Mouse (Mus musculus) midbrain, embryonic 14.5 days (tissue): ENCODE results near the gene Rpl5. TPM values are rescaled to one million over a fixed set of nuclear protein-coding genes. Genes with fewer than 3 reads are reported as not detected.

Source experiments
- ATAC-seq: fragments of 200-750 bp; cut with Nextera tagmentation; 2 replicates; pipeline ENCODE4 v1.8.0; 2017; ENCODE audit warnings: moderate number of reproducible peaks, moderate library complexity; ENCODE audit not compliant: low FRiP score, low TSS enrichment
- DNase-seq: peaks from one replicate; pipeline ENCODE4 v3.0.0-alpha.2; 2015
- H3K27ac ChIP-seq: fragments of 300-500 bp; sonication (generic); replicated peaks from 2 replicates; pipeline ENCODE4 v1.5.1; 2014; ENCODE audit warnings: mild to moderate bottlenecking, low read depth, low read length, moderate library complexity
- H3K27me3 ChIP-seq: fragments of 300-500 bp; sonication (generic); 2 replicates; pipeline ENCODE4 v1.6.1; 2014; ENCODE audit warnings: low read length, control low read depth, mixed read lengths; ENCODE audit not compliant: control insufficient read depth, insufficient read depth
- H3K36me3 ChIP-seq: fragments of 300-500 bp; sonication (generic); 2 replicates; pipeline ENCODE4 v1.6.1; 2014; ENCODE audit warnings: low read length, control low read depth; ENCODE audit not compliant: control insufficient read depth, insufficient read depth
- H3K4me1 ChIP-seq: fragments of 300-500 bp; sonication (generic); 2 replicates; pipeline ENCODE4 v1.6.1; 2014; ENCODE audit warnings: mild to moderate bottlenecking, antibody characterized with exemption, low read length, control low read depth; ENCODE audit not compliant: control insufficient read depth, insufficient read depth
- H3K4me2 ChIP-seq: fragments of 300-500 bp; sonication (generic); 2 replicates; pipeline ENCODE4 v1.6.1; 2014; ENCODE audit warnings: mild to moderate bottlenecking, low read length, moderate library complexity
- H3K4me3 ChIP-seq: fragments of 300-500 bp; sonication (generic); replicated peaks from 2 replicates; pipeline ENCODE4 v1.5.1; 2014; ENCODE audit warnings: low read depth, low read length
- H3K9ac ChIP-seq: fragments of 300-500 bp; sonication (generic); replicated peaks from 2 replicates; pipeline ENCODE4 v1.6.1; 2014; ENCODE audit warnings: mild to moderate bottlenecking, low read length, moderate library complexity
- H3K9me3 ChIP-seq: fragments of 300-500 bp; sonication (generic); 2 replicates; pipeline ENCODE4 v1.6.1; 2016; ENCODE audit warnings: low read length, control low read depth, mixed read lengths; ENCODE audit not compliant: control insufficient read depth
- WGBS: fragments of 180-500 bp; shearing (Covaris S2); extraction: QIAGEN DNeasy Blood & Tissue Kit; methylation state at CpG from one replicate; pipeline ENCODE4 v1.1.7; 2014; 5-methylcytosine and 5-hydroxymethylcytosine counted together
- polyA plus RNA-seq: library from polyadenylated mRNA; unstranded; fragments of >200 nt; fragmentation: Nextera tagmentation; extraction: Ambion mirVana; gene quantifications from 2 replicates; pipeline ENCODE4 v1.2.1, GENCODE M21; 2014

The Rpl5 gene
- polyA plus RNA-seq, 1 experiment from 2014 or later: 74.8 TPM

- Histone ChIP-seq H3K9ac (peak overlapping the region; percentile 80), H3K36me3 (no peaks in the 10 kb centered on the region), H3K4me1 (peaks cover 4% of the 10 kb centered on the region; the same call in 1 of the 2 replicates), H3K4me3 (peak overlapping the region; percentile 72), H3K27ac (peak overlapping the region; percentile 91), H3K27me3 (no peaks in the 10 kb centered on the region), H3K9me3 (no peaks in the 10 kb centered on the region), H3K4me2 (peak overlapping the region; percentile 64)
- under 1% methylated on average over 80 of the region's 82 CpGs for WGBS
- DNase-seq: peak; percentile 68
- peak; percentile 76; the same call in 1 of the 2 replicates for ATAC-seq
These were observed 32.1 kb upstream of the Rpl5 start for GRCm38 (mm10) chr5:107867970-107868904.

GRCm38 (mm10) chr5:107868905-107869424 is 31.3 kb upstream of the Rpl5 start:
- Histone ChIP-seq H3K4me3 (peak overlapping the region; percentile 72), H3K9me3 (no peaks in the 10 kb centered on the region), H3K4me2 (peak overlapping the region; percentile 64), H3K27ac (peak overlapping the region; percentile 91), H3K9ac (peak overlapping the region; percentile 80), H3K27me3 (no peaks in the 10 kb centered on the region), H3K36me3 (no peaks in the 10 kb centered on the region), H3K4me1 (peaks cover 4% of the 10 kb centered on the region; the same call in 1 of the 2 replicates)
- under 1% methylated on average over 58 of the region's 58 CpGs for WGBS
- peak; percentile 97 for ATAC-seq
- DNase-seq: peak; percentile 95

GRCm38 (mm10) chr5:107869701-107870100 is 30.6 kb upstream of the Rpl5 start:
- Histone ChIP-seq H3K27ac (no peak overlapping the region), H3K9ac (no peak overlapping the region), H3K4me3 (no peak overlapping the region), H3K4me2 (peak overlapping the region; percentile 64; the same call in 1 of the 2 replicates), H3K36me3 (no peaks in the 10 kb centered on the region), H3K9me3 (no peaks in the 10 kb centered on the region), H3K27me3 (no peaks in the 10 kb centered on the region), H3K4me1 (peaks cover 4% of the 10 kb centered on the region; the same call in 1 of the 2 replicates)
- 40% methylated on average over 2 of the region's 2 CpGs for WGBS
- DNase-seq: no peak
- ATAC-seq: no peak

GRCm38 (mm10) chr5:107873330-107873729 is 27.0 kb upstream of the Rpl5 start:
- DNase-seq (no peak), ATAC-seq (no peak)
- no peaks in the 10 kb centered on the region for H3K36me3 ChIP-seq
- no peak overlapping the region for H3K27ac ChIP-seq
- H3K9ac ChIP-seq: no peak overlapping the region
- H3K27me3 ChIP-seq: no peaks in the 10 kb centered on the region
- H3K4me2 ChIP-seq: no peak overlapping the region
- no peak overlapping the region for H3K4me3 ChIP-seq
- no peaks in the 10 kb centered on the region for H3K9me3 ChIP-seq
- H3K4me1 ChIP-seq: no peaks in the 10 kb centered on the region
- WGBS: 95% methylated on average over 6 of the region's 6 CpGs

- no peaks in the 10 kb centered on the region for H3K4me1 ChIP-seq
- H3K36me3 ChIP-seq: no peaks in the 10 kb centered on the region
- H3K4me2 ChIP-seq: no peak overlapping the region
- DNase-seq (no peak), ATAC-seq (no peak)
- 74% methylated on average over 7 of the region's 7 CpGs for WGBS
- no peak overlapping the region for H3K9ac ChIP-seq
- no peak overlapping the region for H3K27ac ChIP-seq
- no peak overlapping the region for H3K4me3 ChIP-seq
- no peaks in the 10 kb centered on the region for H3K27me3 ChIP-seq
- no peaks in the 10 kb centered on the region for H3K9me3 ChIP-seq
These were observed 26.4 kb upstream of the Rpl5 start for GRCm38 (mm10) chr5:107873886-107874302.

- Histone ChIP-seq H3K4me1 (no peaks in the 10 kb centered on the region), H3K9me3 (no peaks in the 10 kb centered on the region), H3K4me3 (no peak within 1 kb of the TSS), H3K9ac (no peak within 1 kb of the TSS), H3K27ac (no peak within 1 kb of the TSS), H3K36me3 (no peaks in the 10 kb centered on the region), H3K27me3 (no peaks in the 10 kb centered on the region), H3K4me2 (no peak within 1 kb of the TSS)
- no peak for ATAC-seq
- 52% methylated on average over 4 of the region's 4 CpGs for WGBS
- DNase-seq: no peak
These were observed 25.6 kb upstream of the Rpl5 start, which contains the start of gene Evi5 for GRCm38 (mm10) chr5:107874561-107875260. TSS of gene Evi5 (minus strand) at chr5:107875107.

GRCm38 (mm10) chr5:107875261-107875611 is 25.1 kb upstream of the Rpl5 start:
- H3K9ac ChIP-seq: no peak overlapping the region
- H3K36me3 ChIP-seq: no peaks in the 10 kb centered on the region
- DNase-seq: no peak
- ATAC-seq: no peak
- H3K4me1 ChIP-seq: no peaks in the 10 kb centered on the region
- no peak overlapping the region for H3K4me3 ChIP-seq
- H3K27me3 ChIP-seq: no peaks in the 10 kb centered on the region
- no peak overlapping the region for H3K27ac ChIP-seq
- no peaks in the 10 kb centered on the region for H3K9me3 ChIP-seq
- no peak overlapping the region for H3K4me2 ChIP-seq

- DNase-seq (no peak), ATAC-seq (no peak)
- no peak overlapping the region for H3K4me3 ChIP-seq
- H3K36me3 ChIP-seq: no peaks in the 10 kb centered on the region
- H3K9me3 ChIP-seq: no peaks in the 10 kb centered on the region
- H3K9ac ChIP-seq: no peak overlapping the region
- no peak overlapping the region for H3K4me2 ChIP-seq
- WGBS: 91% methylated on average over 1 of the region's 1 CpGs
- H3K4me1 ChIP-seq: no peaks in the 10 kb centered on the region
- H3K27ac ChIP-seq: no peak overlapping the region
- no peaks in the 10 kb centered on the region for H3K27me3 ChIP-seq
These were observed 23.2 kb upstream of the Rpl5 start for GRCm38 (mm10) chr5:107877053-107877452.
